Mouse (Mus musculus) monocyte, adult 2 months (primary cell): ENCODE data around the gene Noxo1.

Experiments
- DNase-seq, 2 experiments: peaks; one replicate each; pipeline ENCODE4 v3.0.0; 2022; ENCODE audit warnings: low spot score in 2 of 2, low read depth in 1 of 2

The Noxo1 gene

DNA sequence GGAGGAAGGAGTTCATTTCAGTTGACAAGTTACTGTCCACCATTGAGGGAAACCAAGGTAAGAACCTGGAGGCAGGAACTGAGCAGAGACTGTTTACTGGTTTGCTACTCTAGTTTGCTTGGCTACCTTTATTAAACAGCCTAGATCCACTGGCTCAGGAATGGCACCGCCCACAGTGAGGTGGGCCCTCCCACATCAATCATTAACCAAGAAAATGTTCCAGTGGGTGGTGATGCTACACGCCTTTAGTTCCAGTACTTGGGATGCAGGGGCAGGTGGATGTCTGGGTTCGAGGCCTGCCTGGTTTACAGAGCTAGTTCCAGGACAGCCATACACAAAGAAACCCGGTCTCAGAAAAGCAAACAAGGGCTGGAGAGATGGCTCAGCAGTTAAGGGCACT is 42.2 kb downstream of the Noxo1 start:
- DNase-seq, result no peak

DNA sequence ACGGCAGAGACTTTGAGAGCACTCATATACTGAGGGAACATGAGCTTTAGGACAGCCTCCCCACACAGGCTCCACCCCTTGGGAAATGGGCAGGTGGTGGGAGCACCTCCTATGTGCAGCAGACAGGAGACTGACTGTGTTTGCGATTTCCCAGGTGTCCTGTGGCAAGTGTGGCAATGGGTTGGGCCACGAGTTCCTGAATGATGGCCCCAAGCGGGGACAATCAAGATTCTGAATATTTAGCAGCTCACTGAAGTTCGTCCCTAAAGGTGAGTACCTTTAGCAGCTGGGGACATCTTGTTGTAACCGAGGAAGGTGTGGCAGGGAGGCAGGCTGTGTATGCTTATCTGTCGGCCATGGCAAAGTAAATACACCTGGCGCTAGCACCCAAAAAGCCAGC is 43.9 kb downstream of the Noxo1 start:
- no peak for DNase-seq

DNA sequence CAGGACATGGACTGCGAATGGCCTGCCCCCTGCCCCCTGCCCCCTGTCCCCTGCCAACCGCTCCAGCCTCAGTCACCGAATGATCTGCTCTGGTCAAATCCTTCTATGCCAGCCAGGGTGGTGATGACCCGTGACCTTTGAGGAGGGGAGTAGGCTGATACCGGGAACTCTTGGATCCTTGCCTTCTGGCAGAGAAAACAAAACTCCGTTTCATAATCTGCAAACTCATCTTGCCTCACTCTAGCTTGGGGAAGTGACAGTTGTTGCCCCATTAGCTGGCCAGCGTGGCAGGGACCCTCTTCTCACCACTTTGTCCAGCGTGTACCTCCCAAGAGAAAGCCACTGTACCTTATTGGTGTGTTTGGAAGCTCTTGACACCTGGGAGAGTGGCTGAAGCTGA is 46.3 kb downstream of the Noxo1 start:
- peak in 1 of 2 experiments; percentile 30 for DNase-seq

- no peak for DNase-seq
Measured at GRCm38 (mm10) chr17:24743896-24744295, 47.9 kb downstream of the Noxo1 start.

- DNase-seq, result no peak
Measured at GRCm38 (mm10) chr17:24744381-24744780, 48.3 kb downstream of the Noxo1 start.

- DNase-seq, result peak; percentile 63 to 69
Measured at GRCm38 (mm10) chr17:24745526-24746497, 49.8 kb downstream of the Noxo1 start.

- no peak for DNase-seq
Measured at GRCm38 (mm10) chr17:24746986-24747385, 51.0 kb downstream of the Noxo1 start.
